Mouse (Mus musculus): ENCODE data around the gene Camk1d.

GRCm38 (mm10) chr2:5725028-5725701 is 10.8 kb upstream of the Camk1d start:
- TF ChIP-seq HCFC1 (IDR thresholded peaks at IDR 0.05; ENCODE audit: borderline replicate concordance, insufficient read depth, low read length), result no peak
- TF ChIP-seq MAFK (IDR thresholded peaks at IDR 0.05; ENCODE audit: insufficient read depth, low read depth, low read length), result no peak
